Mouse (Mus musculus) liver, embryonic 11.5 days (tissue): ENCODE data around the gene Gm10128. TPM values are rescaled to one million over a fixed set of nuclear protein-coding genes. Genes with fewer than 3 reads are reported as not detected.
A peak's percentile ranks its signal among the peaks of the same experiment; 100 is the strongest.
"Not testable (repeated sequence)": the region's sequence is repeated elsewhere in the genome, so short reads cannot be mapped to it uniquely, and the experiment has no call there.

Experiments
- ATAC-seq: fragments of 200-750 bp; cut with Nextera tagmentation; replicated peaks from 2 replicates; pipeline ENCODE4 v1.8.0; 2017; ENCODE audit warnings: moderate number of reproducible peaks, mild to moderate bottlenecking, moderate TSS enrichment, moderate library complexity; ENCODE audit not compliant: low FRiP score
- DNase-seq: peaks from one replicate; pipeline ENCODE4 v3.0.0-alpha.2; 2017; ENCODE audit warnings: low spot score
- H3K27ac ChIP-seq: fragments of 300-500 bp; sonication (generic); 2 replicates; pipeline ENCODE4 v1.5.1; 2014; ENCODE audit warnings: mild to moderate bottlenecking, low read depth, low read length, control low read depth
- H3K27me3 ChIP-seq: fragments of 300-500 bp; sonication (generic); replicated peaks from 2 replicates; pipeline ENCODE4 v1.6.1; 2014; ENCODE audit warnings: low read length, mixed read lengths; ENCODE audit not compliant: control insufficient read depth, insufficient read depth
- H3K36me3 ChIP-seq: fragments of 300-500 bp; sonication (generic); 2 replicates; pipeline ENCODE4 v1.6.1; 2014; ENCODE audit warnings: mild to moderate bottlenecking, low read length, moderate library complexity, mixed read lengths; ENCODE audit not compliant: control insufficient read depth, insufficient read depth
- H3K4me1 ChIP-seq: fragments of 300-500 bp; sonication (generic); replicated peaks from 2 replicates; pipeline ENCODE4 v1.6.1; 2014; ENCODE audit warnings: low read length, mixed read lengths; ENCODE audit not compliant: control insufficient read depth, insufficient read depth
- H3K4me2 ChIP-seq: fragments of 300-500 bp; sonication (generic); 2 replicates; pipeline ENCODE4 v1.6.1; 2014; ENCODE audit warnings: mild to moderate bottlenecking, control low read depth, moderate library complexity
- H3K4me3 ChIP-seq: fragments of 300-500 bp; sonication (generic); 2 replicates; pipeline ENCODE4 v1.5.1; 2014; ENCODE audit warnings: low read depth, low read length, control low read depth
- H3K9ac ChIP-seq: fragments of 300-500 bp; sonication (generic); 2 replicates; pipeline ENCODE4 v1.6.1; 2014; ENCODE audit warnings: low read depth, low read length, control low read depth
- H3K9me3 ChIP-seq: fragments of 300-500 bp; sonication (generic); 2 replicates; pipeline ENCODE4 v1.6.1; 2016; ENCODE audit warnings: low read length, inconsistent platforms, mixed read lengths; ENCODE audit not compliant: control insufficient read depth
- WGBS: fragments of 180-500 bp; shearing (Covaris S2); extraction: QIAGEN DNeasy Blood & Tissue Kit; methylation state at CpG from one replicate; pipeline ENCODE4 v1.1.7; 2014; 5-methylcytosine and 5-hydroxymethylcytosine counted together
- polyA plus RNA-seq: library from polyadenylated mRNA; unstranded; fragments of >200 nt; fragmentation: Nextera tagmentation; extraction: Ambion mirVana; gene quantifications from 2 replicates; pipeline ENCODE4 v1.2.1, GENCODE M21; 2014

Gene Gm10128
- not detected in 2 replicates for polyA plus RNA-seq

GRCm38 (mm10) chr14:7643872-7644271 is at the start of gene Gm10128:
Gene Gm10128, minus strand, starts transcription at chr14:7643972.
- not testable (repeated sequence) for H3K9me3 ChIP-seq, H3K27me3 ChIP-seq, H3K36me3 ChIP-seq, H3K4me3 ChIP-seq, H3K4me1 ChIP-seq, H3K9ac ChIP-seq, DNase-seq, H3K4me2 ChIP-seq, H3K27ac ChIP-seq, ATAC-seq
- WGBS, result no CpG with 5 or more reads among the region's 2 CpGs

DNA sequence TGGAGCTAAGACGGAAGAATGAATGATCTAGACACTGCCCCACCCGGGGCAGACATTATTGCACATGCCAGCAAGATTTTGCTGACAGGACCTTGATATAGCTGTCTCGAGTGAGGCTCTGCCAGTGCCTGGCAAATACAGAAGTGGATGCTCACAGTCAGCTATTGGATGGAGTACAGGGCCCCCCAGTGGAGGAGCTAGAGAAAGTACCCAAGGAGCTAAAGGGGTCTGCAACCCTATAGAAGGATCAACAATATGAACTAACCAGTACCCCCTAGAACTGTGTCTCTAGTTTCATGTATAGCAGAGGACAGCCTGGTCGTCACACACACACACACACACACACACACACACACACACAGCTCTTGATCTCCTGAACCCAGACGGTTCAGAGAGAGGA is 37.4 kb upstream of the Gm10128 start:
- not testable (repeated sequence) for H3K27ac ChIP-seq, H3K4me3 ChIP-seq, H3K27me3 ChIP-seq, ATAC-seq, H3K9me3 ChIP-seq, H3K36me3 ChIP-seq, H3K4me1 ChIP-seq, H3K4me2 ChIP-seq, DNase-seq, H3K9ac ChIP-seq
- 72% methylated on average over 5 of the region's 5 CpGs for WGBS

- not testable (repeated sequence) for H3K27me3 ChIP-seq, ATAC-seq, H3K4me3 ChIP-seq, H3K4me1 ChIP-seq, H3K9me3 ChIP-seq, H3K36me3 ChIP-seq, DNase-seq, H3K4me2 ChIP-seq, H3K27ac ChIP-seq, H3K9ac ChIP-seq
- 75% methylated on average over 2 of the region's 2 CpGs for WGBS
Observed at GRCm38 (mm10) chr14:7662491-7662890, 18.7 kb upstream of the Gm10128 start.

GRCm38 (mm10) chr14:7658101-7659074 is 14.6 kb upstream of the Gm10128 start:
- Histone ChIP-seq H3K4me3 (peak overlapping the region; percentile 26; the same call in 1 of the 2 replicates), H3K4me2 (peak overlapping the region; percentile 47)
- DNase-seq, H3K27ac ChIP-seq, H3K36me3 ChIP-seq, ATAC-seq, H3K4me1 ChIP-seq, H3K9me3 ChIP-seq, H3K27me3 ChIP-seq, H3K9ac ChIP-seq: not testable (repeated sequence)
- under 1% methylated on average over 30 of the region's 76 CpGs for WGBS

GRCm38 (mm10) chr14:7657456-7657855 is 13.7 kb upstream of the Gm10128 start:
- H3K4me1 ChIP-seq, H3K9ac ChIP-seq, DNase-seq, H3K4me3 ChIP-seq, H3K27me3 ChIP-seq, H3K27ac ChIP-seq, H3K36me3 ChIP-seq, H3K4me2 ChIP-seq, H3K9me3 ChIP-seq, ATAC-seq: not testable (repeated sequence)
- WGBS, result 7% methylated on average over 5 of the region's 10 CpGs

DNA sequence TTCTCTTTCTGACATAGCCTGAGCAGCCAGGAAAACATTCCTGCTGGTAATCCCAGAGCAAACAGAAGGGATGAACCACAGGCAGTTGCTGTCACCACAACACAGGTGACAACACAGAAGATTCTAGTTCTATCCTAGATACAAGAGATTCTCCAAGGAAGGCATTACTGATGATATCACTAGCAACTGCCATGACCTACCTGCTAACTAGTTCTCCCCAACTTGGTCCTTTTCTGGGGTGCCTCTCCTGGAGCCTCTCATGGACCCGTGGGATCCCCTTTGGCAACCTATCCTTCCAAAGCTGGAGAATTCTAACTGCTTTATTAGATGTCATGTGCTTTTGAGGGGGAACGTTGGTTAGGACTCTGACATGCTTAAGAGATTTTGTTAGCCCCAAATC is 48.3 kb downstream of the Gm10128 start, which contains the start of gene Gm10338:
Gene Gm10338, minus strand, starts transcription at position 101 of the 400 bp plus-strand sequence.
- H3K27ac ChIP-seq, H3K4me3 ChIP-seq, H3K27me3 ChIP-seq, H3K4me1 ChIP-seq, H3K4me2 ChIP-seq, H3K36me3 ChIP-seq, H3K9ac ChIP-seq, ATAC-seq, H3K9me3 ChIP-seq, DNase-seq: not testable (repeated sequence)
- no CpG with 5 or more reads among the region's 2 CpGs for WGBS

Other genes with a start within 250 kb of the Gm10128 start
- not detected in 2 replicates for gene Gm3755, start 193.1 kb downstream of the Gm10128 start, polyA plus RNA-seq
- 0.19 and 0.23 TPM in 2 replicates for gene Gm3752, start 160.2 kb downstream of the Gm10128 start, polyA plus RNA-seq
- not detected in 2 replicates for gene Gm3558, start 75.4 kb downstream of the Gm10128 start, polyA plus RNA-seq
- not detected in 2 replicates for gene Gm10338, start 48.4 kb downstream of the Gm10128 start, polyA plus RNA-seq
- gene Gm26661, start 147.6 kb upstream of the Gm10128 start, polyA plus RNA-seq, result not detected in 2 replicates
- 13.3 and 14.2 TPM in 2 replicates for gene Flnb, start 174.0 kb upstream of the Gm10128 start, polyA plus RNA-seq